Mouse (Mus musculus) embryonic fibroblast, embryonic 13.5 days (primary cell): Measurements from ENCODE around the gene Gm21663.
"Not testable (repeated sequence)": the region's sequence is repeated elsewhere in the genome, so short reads cannot be mapped to it uniquely, and the experiment has no call there.

Experiments
- CTCF ChIP-seq: IDR thresholded peaks from 2 replicates; pipeline ENCODE4 v1.5.1; 2011; ENCODE audit warnings: mild to moderate bottlenecking, control low read depth, low read length, moderate library complexity, borderline replicate concordance; ENCODE audit not compliant: insufficient read depth
- POLR2A ChIP-seq: IDR thresholded peaks from 2 replicates; pipeline ENCODE4 v1.6.1; 2011; ENCODE audit warnings: low read depth, mild to moderate bottlenecking, control low read depth, low read length, moderate library complexity

DNA sequence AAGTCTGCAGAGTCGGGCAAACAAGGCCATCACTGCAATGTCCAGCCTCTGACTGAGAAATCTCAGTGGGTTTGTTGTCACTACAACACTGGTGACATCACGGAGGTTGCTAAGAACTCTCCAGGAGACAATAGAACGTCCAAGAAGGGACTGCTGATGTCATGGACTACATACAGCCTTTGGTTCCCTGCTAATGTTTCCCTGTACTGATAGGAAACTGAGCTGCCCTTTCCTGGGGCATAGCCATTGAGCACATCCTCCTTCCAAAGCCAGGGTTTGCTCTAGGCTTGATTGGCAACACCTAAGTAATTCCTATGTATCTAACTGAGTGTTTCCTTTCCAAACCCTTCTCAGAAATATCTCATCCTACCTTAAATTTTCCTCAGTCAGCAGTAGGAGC, 46.4 kb upstream of the Gm21663 start, which contains the start of gene Gm21698:
- TF ChIP-seq POLR2A, CTCF: not testable (repeated sequence)
